Mouse (Mus musculus) megakaryocyte, embryonic 14.5 days (primary cell): ENCODE data around the gene Prim2. TPM values are rescaled to one million over a fixed set of nuclear protein-coding genes. Genes with fewer than 3 reads are reported as not detected.

Experiments used
- H3K27me3 ChIP-seq: replicated peaks from 2 replicates; pipeline ENCODE3; 2012; ENCODE audit warnings: inconsistent platforms
- H3K36me3 ChIP-seq: replicated peaks from 2 replicates; pipeline ENCODE3; 2012; ENCODE audit warnings: low read length, inconsistent platforms, mixed read lengths
- H3K4me1 ChIP-seq: 2 replicates; pipeline ENCODE4 v1.6.1; 2012; ENCODE audit warnings: inconsistent platforms
- H3K4me3 ChIP-seq: replicated peaks from 2 replicates; pipeline ENCODE3; 2012; ENCODE audit warnings: moderate library complexity, mild to moderate bottlenecking, inconsistent platforms
- H3K9me3 ChIP-seq: 2 replicates; pipeline ENCODE4 v1.6.1; 2012; ENCODE audit warnings: inconsistent platforms
- FLI1 ChIP-seq: IDR thresholded peaks from 2 replicates; pipeline ENCODE4 v1.6.1; 2012; ENCODE audit warnings: low read length, inconsistent platforms, mixed read lengths
- GATA1 ChIP-seq: IDR thresholded peaks from 3 replicates; pipeline ENCODE4 v1.6.1; 2012; ENCODE audit warnings: mixed read lengths, low read length, inconsistent platforms, borderline replicate concordance
- polyA plus RNA-seq: library from polyadenylated mRNA; stranded (reverse); fragments of >175 nt; gene quantifications from 2 replicates; pipeline ENCODE4 v1.2.3, GENCODE M21; 2012; ENCODE audit warnings: low replicate concordance; ENCODE audit not compliant: insufficient read depth

Prim2 gene
- 1.4 and 2.1 TPM in 2 replicates for polyA plus RNA-seq

- TF ChIP-seq GATA1 (no peak), FLI1 (peak; percentile 44; the same call in 1 of the 2 replicates)
- H3K36me3 ChIP-seq = peaks cover 35% of the 10 kb centered on the region
- H3K4me1 ChIP-seq = peaks cover 25% of the 10 kb centered on the region
- peak within 1 kb of the TSS; percentile 94 for H3K4me3 ChIP-seq
- H3K27me3 ChIP-seq = peaks cover 5% of the 10 kb centered on the region
- no peaks in the 10 kb centered on the region for H3K9me3 ChIP-seq
Measured at GRCm38 (mm10) chr1:33669708-33670141, at the start of gene Prim2. Gene Prim2, minus strand, starts transcription at chr1:33669795.

- Histone ChIP-seq H3K36me3 (peaks cover 6% of the 10 kb centered on the region), H3K4me1 (peaks cover 19% of the 10 kb centered on the region), H3K9me3 (no peaks in the 10 kb centered on the region), H3K4me3 (no peak overlapping the region), H3K27me3 (peaks cover 14% of the 10 kb centered on the region)
- TF ChIP-seq GATA1 (no peak), FLI1 (no peak)
Measured at GRCm38 (mm10) chr1:33717636-33718035, 48.0 kb upstream of the Prim2 start.

GRCm38 (mm10) chr1:33714796-33715195 is 45.2 kb upstream of the Prim2 start:
- TF ChIP-seq GATA1 (no peak), FLI1 (no peak)
- peaks cover 11% of the 10 kb centered on the region for H3K4me1 ChIP-seq
- no peaks in the 10 kb centered on the region for H3K36me3 ChIP-seq
- H3K9me3 ChIP-seq = no peaks in the 10 kb centered on the region
- H3K27me3 ChIP-seq = peaks cover 19% of the 10 kb centered on the region
- no peak overlapping the region for H3K4me3 ChIP-seq

- TF ChIP-seq GATA1 (no peak), FLI1 (no peak)
- Histone ChIP-seq H3K36me3 (no peaks in the 10 kb centered on the region), H3K9me3 (no peaks in the 10 kb centered on the region), H3K4me3 (no peak overlapping the region), H3K27me3 (peaks cover 14% of the 10 kb centered on the region), H3K4me1 (peaks cover 7% of the 10 kb centered on the region)
Measured at GRCm38 (mm10) chr1:33712026-33712425, 42.4 kb upstream of the Prim2 start.

- Histone ChIP-seq H3K9me3 (no peaks in the 10 kb centered on the region), H3K4me1 (peaks cover 7% of the 10 kb centered on the region), H3K27me3 (peaks cover 13% of the 10 kb centered on the region), H3K4me3 (no peak overlapping the region), H3K36me3 (no peaks in the 10 kb centered on the region)
- TF ChIP-seq FLI1 (no peak), GATA1 (no peak)
Measured at GRCm38 (mm10) chr1:33709615-33710014, 40.0 kb upstream of the Prim2 start.

GRCm38 (mm10) chr1:33701244-33701643 is 31.6 kb upstream of the Prim2 start:
- Histone ChIP-seq H3K4me3 (no peak overlapping the region), H3K4me1 (no peaks in the 10 kb centered on the region), H3K36me3 (no peaks in the 10 kb centered on the region), H3K9me3 (peaks cover 4% of the 10 kb centered on the region; the same call in 1 of the 2 replicates), H3K27me3 (peaks cover 2% of the 10 kb centered on the region)
- TF ChIP-seq GATA1 (no peak), FLI1 (no peak)

GRCm38 (mm10) chr1:33696016-33696415 is 26.4 kb upstream of the Prim2 start:
- peak overlapping the region; percentile 30 for H3K4me3 ChIP-seq

GRCm38 (mm10) chr1:33693893-33694292 is 24.3 kb upstream of the Prim2 start:
- no peak for TF ChIP-seq GATA1
- TF ChIP-seq FLI1 = no peak
- Histone ChIP-seq H3K27me3 (peaks cover 11% of the 10 kb centered on the region), H3K36me3 (no peaks in the 10 kb centered on the region), H3K9me3 (no peaks in the 10 kb centered on the region), H3K4me3 (no peak overlapping the region), H3K4me1 (no peaks in the 10 kb centered on the region)

More at GRCm38 (mm10) chr1:33696016-33696415, 26.4 kb upstream of the Prim2 start:
- Histone ChIP-seq H3K9me3 (no peaks in the 10 kb centered on the region), H3K27me3 (peaks cover 11% of the 10 kb centered on the region), H3K4me1 (no peaks in the 10 kb centered on the region), H3K36me3 (no peaks in the 10 kb centered on the region)
- no peak for TF ChIP-seq FLI1
- TF ChIP-seq GATA1 = no peak

GRCm38 (mm10) chr1:33690087-33690448 is 20.5 kb upstream of the Prim2 start:
- no peak for TF ChIP-seq FLI1
- no peak for TF ChIP-seq GATA1

GRCm38 (mm10) chr1:33689446-33690086 is 20.0 kb upstream of the Prim2 start:
- Histone ChIP-seq H3K9me3 (peaks cover 9% of the 10 kb centered on the region), H3K4me3 (no peak overlapping the region), H3K27me3 (peaks cover 12% of the 10 kb centered on the region), H3K36me3 (no peaks in the 10 kb centered on the region), H3K4me1 (no peaks in the 10 kb centered on the region)
- TF ChIP-seq FLI1 (no peak), GATA1 (no peak)

More at GRCm38 (mm10) chr1:33690087-33690448, 20.5 kb upstream of the Prim2 start:
- Histone ChIP-seq H3K9me3 (peaks cover 9% of the 10 kb centered on the region), H3K4me3 (no peak overlapping the region), H3K36me3 (no peaks in the 10 kb centered on the region), H3K4me1 (no peaks in the 10 kb centered on the region), H3K27me3 (peaks cover 14% of the 10 kb centered on the region)

- peaks cover 9% of the 10 kb centered on the region for H3K9me3 ChIP-seq
Measured at GRCm38 (mm10) chr1:33688810-33689209, 19.2 kb upstream of the Prim2 start.

More at GRCm38 (mm10) chr1:33688810-33689209, 19.2 kb upstream of the Prim2 start:
- Histone ChIP-seq H3K27me3 (peaks cover 12% of the 10 kb centered on the region), H3K36me3 (no peaks in the 10 kb centered on the region), H3K4me1 (no peaks in the 10 kb centered on the region), H3K4me3 (no peak overlapping the region)
- TF ChIP-seq FLI1 (no peak), GATA1 (no peak)
